Comparison of ENCODE assay signal across 22 mouse cellular contexts in genomic region chr7:114766523-114766922, GRCm38 (mm10). TPM values are rescaled to one million over a fixed set of nuclear protein-coding genes. Genes with fewer than 3 reads are reported as not detected.
DNase-seq lines count a peak whose midpoint lies in the region; ATAC-seq and TF ChIP-seq lines count a peak whose summit lies in the region.
"Had no signal": no experiment of that assay in that cellular context is flagged by ENCODE, and none has a peak within 500 bp of the region (broad histone marks: within the 10 kb centered on the region; RNA-seq: fewer than 3 reads in every experiment).

No protein-coding gene starts in this region.

- peak; percentile 42; the same call in 1 of the 2 replicates for ATAC-seq in lung, embryonic 15.5 days (ENCODE audit: borderline replicate concordance, extremely low read depth, low FRiP score, low TSS enrichment)
- peak; percentile 67 for ATAC-seq in megakaryocyte progenitor cell, adult 5-6 weeks (replicated peaks; ENCODE audit: poor library complexity)
- no peak for ATAC-seq in stomach, postnatal 0 days (ENCODE audit: low FRiP score, low TSS enrichment)
- ATAC-seq in kidney, embryonic 16.5 days (ENCODE audit: low FRiP score, low TSS enrichment) = no peak
- no peak for ATAC-seq in frontal cortex, adult (ENCODE audit: low TSS enrichment)
- ATAC-seq: activated CD4-positive, CD25-positive, alpha-beta regulatory T cell, adult 4 months; forebrain, embryonic 13.5 days; forebrain, embryonic 15.5 days; Patski had no signal

- H3K4me3 ChIP-seq in lung, embryonic 15.5 days = no peak overlapping the region
- no peak overlapping the region for H3K4me3 ChIP-seq in stomach, postnatal 0 days (ENCODE audit: low read depth, low read length)
- no peak overlapping the region for H3K4me3 ChIP-seq in kidney, embryonic 16.5 days (ENCODE audit: low read length)
- H3K4me3 ChIP-seq: embryonic facial prominence, embryonic 10.5 days; embryonic facial prominence, embryonic 12.5 days; forebrain, embryonic 13.5 days; forebrain, embryonic 15.5 days had no signal

- H3K36me3 ChIP-seq in lung, embryonic 15.5 days = no peaks in the 10 kb centered on the region
- no peaks in the 10 kb centered on the region for H3K36me3 ChIP-seq in stomach, postnatal 0 days (ENCODE audit: control insufficient read depth, insufficient read depth, low read length)
- no peaks in the 10 kb centered on the region for H3K36me3 ChIP-seq in kidney, embryonic 16.5 days (ENCODE audit: insufficient read depth, low read length)
- H3K36me3 ChIP-seq: embryonic facial prominence, embryonic 10.5 days; embryonic facial prominence, embryonic 12.5 days; forebrain, embryonic 15.5 days had no signal

- no peak for TF ChIP-seq CTCF in stomach, postnatal 0 days (IDR thresholded peaks at IDR 0.05; ENCODE audit: low read depth)

- DNase-seq in lung, postnatal 36 days = no peak
- DNase-seq in stomach, postnatal 0 days (ENCODE audit: low spot score) = peak; percentile 7
- DNase-seq: adrenal gland, adult 8-10 months; adrenal gland, postnatal 14 days; adrenal gland, postnatal 36 days; cerebellum, adult 11-12 months; cerebellum, adult 2 months; cerebellum, adult 9-10 months; cerebellum, postnatal 10 days; cerebellum, postnatal 25 days had no signal

- 49% methylated on average over 3 of the region's 3 CpGs for WGBS in lung, embryonic 15.5 days
- WGBS in stomach, postnatal 0 days = 61% methylated on average over 3 of the region's 3 CpGs
- 78% methylated on average over 3 of the region's 3 CpGs for WGBS in kidney, embryonic 16.5 days

- no peak overlapping the region for H3K9ac ChIP-seq in lung, embryonic 15.5 days
- H3K9ac ChIP-seq in stomach, postnatal 0 days (ENCODE audit: low read length) = no peak overlapping the region
- H3K9ac ChIP-seq in kidney, embryonic 16.5 days (replicated peaks; ENCODE audit: low read length) = no peak overlapping the region
- H3K9ac ChIP-seq: embryonic facial prominence, embryonic 12.5 days; forebrain, embryonic 13.5 days; forebrain, embryonic 15.5 days had no signal

- H3K9me3 ChIP-seq in lung, embryonic 15.5 days = no peaks in the 10 kb centered on the region
- no peaks in the 10 kb centered on the region for H3K9me3 ChIP-seq in stomach, postnatal 0 days (ENCODE audit: control insufficient read depth, low read length)
- H3K9me3 ChIP-seq in kidney, embryonic 16.5 days (ENCODE audit: low read length) = no peaks in the 10 kb centered on the region
- H3K9me3 ChIP-seq: embryonic facial prominence, embryonic 10.5 days; embryonic facial prominence, embryonic 12.5 days; forebrain, embryonic 13.5 days; forebrain, embryonic 15.5 days had no signal

- no peak for TF ChIP-seq EP300 in stomach, postnatal 0 days (optimal IDR thresholded peaks at IDR 0.05)

- H3K27ac ChIP-seq in lung, embryonic 15.5 days = no peak overlapping the region
- no peak overlapping the region for H3K27ac ChIP-seq in stomach, postnatal 0 days (replicated peaks)
- no peak overlapping the region for H3K27ac ChIP-seq in kidney, embryonic 16.5 days (ENCODE audit: low read length)
- H3K27ac ChIP-seq: embryonic facial prominence, embryonic 10.5 days; embryonic facial prominence, embryonic 12.5 days; forebrain, embryonic 13.5 days; forebrain, embryonic 15.5 days had no signal

- H3K4me2 ChIP-seq in lung, embryonic 15.5 days = no peak overlapping the region
- no peak overlapping the region for H3K4me2 ChIP-seq in stomach, postnatal 0 days (replicated peaks; ENCODE audit: low read depth)
- H3K4me2 ChIP-seq in kidney, embryonic 16.5 days (replicated peaks; ENCODE audit: low read depth, low read length) = no peak overlapping the region
- H3K4me2 ChIP-seq: embryonic facial prominence, embryonic 12.5 days; forebrain, embryonic 13.5 days; forebrain, embryonic 15.5 days had no signal

- no peaks in the 10 kb centered on the region for H3K27me3 ChIP-seq in lung, embryonic 15.5 days
- H3K27me3 ChIP-seq in stomach, postnatal 0 days (ENCODE audit: control insufficient read depth, insufficient read depth, low read length) = no peaks in the 10 kb centered on the region
- no peaks in the 10 kb centered on the region for H3K27me3 ChIP-seq in kidney, embryonic 16.5 days (ENCODE audit: insufficient read depth, low read length)
- H3K27me3 ChIP-seq: embryonic facial prominence, embryonic 12.5 days; forebrain, embryonic 13.5 days; forebrain, embryonic 15.5 days; Patski had no signal

- no peaks in the 10 kb centered on the region for H3K4me1 ChIP-seq in lung, embryonic 15.5 days
- H3K4me1 ChIP-seq in stomach, postnatal 0 days (replicated peaks; ENCODE audit: control insufficient read depth, insufficient read depth) = no peaks in the 10 kb centered on the region
- H3K4me1 ChIP-seq in kidney, embryonic 16.5 days (ENCODE audit: insufficient read depth, low read length) = no peaks in the 10 kb centered on the region
- H3K4me1 ChIP-seq: embryonic facial prominence, embryonic 10.5 days; embryonic facial prominence, embryonic 12.5 days; forebrain, embryonic 13.5 days; forebrain, embryonic 15.5 days had no signal

RNA-seq across cellular contexts. Expression of gene Insc, which starts 23.0 kb away (rescaled TPM):
- polyA plus RNA-seq in lung, embryonic 15.5 days (2015; fragmentation: Nextera tagmentation; extraction: Ambion mirVana) = 4.3 and 5.3 TPM in 2 replicates
- not detected in 2 replicates for total RNA-seq in megakaryocyte progenitor cell, adult 5-6 weeks (2015)
- not detected in 2 replicates for total RNA-seq in megakaryocyte progenitor cell, adult 5-6 weeks (2017)
- polyA plus RNA-seq in stomach, postnatal 0 days (2015; fragmentation: Nextera tagmentation; extraction: Ambion mirVana) = 11.2 and 15.8 TPM in 2 replicates
- polyA plus RNA-seq in kidney, embryonic 16.5 days (2015; fragmentation: Nextera tagmentation; extraction: Ambion mirVana) = 3.4 and 4.9 TPM in 2 replicates

RNA-seq across cellular contexts. Expression of gene Calcb, which starts 48.1 kb away (rescaled TPM):
- polyA plus RNA-seq in lung, embryonic 15.5 days (2015; fragmentation: Nextera tagmentation; extraction: Ambion mirVana) = 0.62 and 0.97 TPM in 2 replicates
- total RNA-seq in megakaryocyte progenitor cell, adult 5-6 weeks (2015) = not detected in 2 replicates
- not detected in 2 replicates for total RNA-seq in megakaryocyte progenitor cell, adult 5-6 weeks (2017)
- 3.5 and 3.7 TPM in 2 replicates for polyA plus RNA-seq in stomach, postnatal 0 days (2015; fragmentation: Nextera tagmentation; extraction: Ambion mirVana)
- polyA plus RNA-seq in kidney, embryonic 16.5 days (2015; fragmentation: Nextera tagmentation; extraction: Ambion mirVana) = 0.16 and 0.44 TPM in 2 replicates
- total RNA-seq: adrenal gland, adult 18-20 months; adrenal gland, postnatal 14 days; adrenal gland, postnatal 36 days had no signal
- polyA plus RNA-seq: activated CD4-positive, CD25-positive, alpha-beta regulatory T cell, adult 4 months; embryonic facial prominence, embryonic 10.5 days; forebrain, embryonic 11.5 days; forebrain, embryonic 13.5 days; forebrain, embryonic 15.5 days had no signal

Comparison
In these comparisons a context has a peak if more than half of its experiments do, and no peak if none do; other contexts are left out.
1. ATAC-seq: peak in lung, embryonic 15.5 days (single experiment) and megakaryocyte progenitor cell, adult 5-6 weeks (single experiment); none in stomach, postnatal 0 days (single experiment), kidney, embryonic 16.5 days (single experiment) and frontal cortex, adult (single experiment).